Mouse (Mus musculus) kidney, postnatal 0 days (tissue): ENCODE measurements around the gene Ffar3. TPM values are rescaled to one million over a fixed set of nuclear protein-coding genes. Genes with fewer than 3 reads are reported as not detected.
"Not testable (repeated sequence)": the region's sequence is repeated elsewhere in the genome, so short reads cannot be mapped to it uniquely, and the experiment has no call there.

Source experiments
- ATAC-seq: fragments of 200-750 bp; cut with Nextera tagmentation; replicated peaks from 2 replicates; pipeline ENCODE4 v1.8.0; 2017; ENCODE audit warnings: low read depth, moderate number of reproducible peaks, moderate TSS enrichment, moderate library complexity; ENCODE audit not compliant: low FRiP score
- DNase-seq: peaks from one replicate; pipeline ENCODE4 v3.0.0-alpha.2; 2016; ENCODE audit warnings: low spot score
- H3K27ac ChIP-seq: fragments of 300-500 bp; sonication (generic); 2 replicates; pipeline ENCODE4 v1.5.1; 2014; ENCODE audit warnings: mild to moderate bottlenecking
- H3K27me3 ChIP-seq: fragments of 300-500 bp; sonication (generic); 2 replicates; pipeline ENCODE4 v1.6.1; 2014; ENCODE audit warnings: low read length, mixed read lengths; ENCODE audit not compliant: insufficient read depth
- H3K36me3 ChIP-seq: fragments of 300-500 bp; sonication (generic); 2 replicates; pipeline ENCODE4 v1.6.1; 2014; ENCODE audit warnings: low read length, mixed read lengths; ENCODE audit not compliant: insufficient read depth
- H3K4me1 ChIP-seq: fragments of 300-500 bp; sonication (generic); replicated peaks from 2 replicates; pipeline ENCODE4 v1.6.1; 2014; ENCODE audit warnings: antibody characterized with exemption, low read length, mixed read lengths; ENCODE audit not compliant: insufficient read depth
- H3K4me2 ChIP-seq: fragments of 300-500 bp; sonication (generic); 2 replicates; pipeline ENCODE4 v1.6.1; 2014; ENCODE audit warnings: mild to moderate bottlenecking, low read length, moderate library complexity, mixed read lengths
- H3K4me3 ChIP-seq: fragments of 300-500 bp; sonication (generic); replicated peaks from 2 replicates; pipeline ENCODE4 v1.5.1; 2014; ENCODE audit warnings: low read depth, low read length
- H3K9ac ChIP-seq: fragments of 300-500 bp; sonication (generic); 2 replicates; pipeline ENCODE4 v1.6.1; 2014; ENCODE audit warnings: low read depth, low read length
- H3K9me3 ChIP-seq: fragments of 300-500 bp; sonication (generic); replicated peaks from 2 replicates; pipeline ENCODE4 v1.6.1; 2016; ENCODE audit warnings: low read length, inconsistent platforms, mixed read lengths
- CTCF ChIP-seq: IDR thresholded peaks from 2 replicates; pipeline ENCODE4 v1.5.1; 2016; ENCODE audit warnings: antibody characterized with exemption, low read depth, mild to moderate bottlenecking, moderate library complexity
- WGBS: fragments of 180-500 bp; shearing (Covaris S2); extraction: QIAGEN DNeasy Blood & Tissue Kit; methylation state at CpG from one replicate; pipeline ENCODE4 v1.1.7; 2014; 5-methylcytosine and 5-hydroxymethylcytosine counted together
- polyA plus RNA-seq: library from polyadenylated mRNA; unstranded; fragments of >200 nt; fragmentation: Nextera tagmentation; extraction: Ambion mirVana; gene quantifications from 2 replicates; pipeline ENCODE4 v1.2.1, GENCODE M21; 2015

The Ffar3 gene
- polyA plus RNA-seq, 1 experiment from 2014 or later: 0.20 TPM

- Histone ChIP-seq H3K9me3 (no peaks in the 10 kb centered on the region), H3K4me1 (no peaks in the 10 kb centered on the region), H3K27me3 (no peaks in the 10 kb centered on the region), H3K36me3 (no peaks in the 10 kb centered on the region), H3K4me3 (no peak overlapping the region), H3K9ac (no peak overlapping the region), H3K27ac (no peak overlapping the region), H3K4me2 (no peak overlapping the region)
- no peak for DNase-seq
- TF ChIP-seq CTCF: no peak
- WGBS: 61% methylated on average over 5 of the region's 5 CpGs
- 0 out of 2 replicates have a peak, but pooled peaks have one; percentile 21 for ATAC-seq
These were observed 8.6 kb downstream of the Ffar3 start for GRCm38 (mm10) chr7:30847386-30847785.

GRCm38 (mm10) chr7:30846505-30847053 lies 9.4 kb downstream of the Ffar3 start:
- Histone ChIP-seq H3K4me1 (no peaks in the 10 kb centered on the region), H3K9ac (no peak overlapping the region), H3K27me3 (no peaks in the 10 kb centered on the region), H3K4me3 (no peak overlapping the region), H3K36me3 (no peaks in the 10 kb centered on the region), H3K9me3 (no peaks in the 10 kb centered on the region), H3K27ac (no peak overlapping the region), H3K4me2 (no peak overlapping the region)
- WGBS: 70% methylated on average over 2 of the region's 2 CpGs
- no peak for DNase-seq
- ATAC-seq: no peak
- no peak for TF ChIP-seq CTCF

DNA sequence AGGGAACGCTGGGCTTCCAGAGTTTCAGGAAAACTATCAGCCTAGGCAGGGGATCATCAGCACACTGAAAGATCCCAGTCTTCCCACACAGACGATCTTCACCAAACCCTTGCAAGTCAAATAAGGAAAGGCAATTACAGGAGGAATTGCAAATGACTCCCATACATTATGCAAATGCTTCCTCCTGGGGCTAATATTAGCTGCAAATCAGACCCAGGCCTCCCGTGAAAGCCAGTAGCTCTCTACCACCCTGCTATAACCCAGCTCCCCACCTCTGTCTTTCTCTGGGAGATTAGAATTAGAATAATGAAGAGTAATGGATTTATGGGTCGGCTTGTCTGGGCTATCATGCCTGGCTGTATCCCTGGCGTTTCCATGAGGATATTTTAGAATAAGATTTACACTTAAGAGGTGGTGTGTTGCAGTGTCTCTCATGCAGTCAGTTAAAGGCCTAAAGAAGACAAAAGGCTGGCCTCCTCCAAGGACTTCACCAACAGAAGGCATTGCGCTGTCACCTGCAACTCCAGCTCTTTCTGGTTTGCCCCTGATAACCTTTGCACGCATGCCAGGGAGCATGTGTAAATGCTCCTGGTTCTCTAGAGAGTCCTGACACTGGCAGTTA lies 11.2 kb downstream of the Ffar3 start:
- Histone ChIP-seq H3K4me3 (no peak overlapping the region), H3K36me3 (no peaks in the 10 kb centered on the region), H3K4me2 (no peak overlapping the region), H3K27me3 (no peaks in the 10 kb centered on the region), H3K9ac (no peak overlapping the region), H3K4me1 (no peaks in the 10 kb centered on the region), H3K9me3 (no peaks in the 10 kb centered on the region), H3K27ac (no peak overlapping the region)
- 31% methylated on average over 7 of the region's 7 CpGs for WGBS
- no peak for TF ChIP-seq CTCF
- ATAC-seq: no peak
- no peak for DNase-seq

DNA sequence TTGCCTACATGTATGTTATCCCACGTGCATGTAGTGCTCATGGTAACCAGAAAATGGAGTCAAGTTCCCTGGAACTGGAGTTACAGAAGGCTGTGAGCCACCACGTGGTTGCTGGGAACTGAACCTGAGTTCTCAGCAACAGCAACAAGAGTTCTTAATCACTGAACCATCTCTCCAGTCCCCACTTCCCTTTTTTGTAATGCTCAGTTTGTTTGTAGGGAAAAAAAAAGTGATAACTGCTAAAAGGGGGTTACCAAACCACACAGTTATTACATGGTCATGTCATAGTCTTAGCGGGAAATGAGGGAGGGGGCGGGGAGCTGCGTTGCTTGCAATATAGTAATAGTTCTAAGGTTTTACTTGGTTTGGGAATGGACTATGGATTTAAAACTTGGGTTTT lies 13.9 kb downstream of the Ffar3 start:
- H3K9me3 ChIP-seq: no peaks in the 10 kb centered on the region
- H3K36me3 ChIP-seq: no peaks in the 10 kb centered on the region
- H3K27ac ChIP-seq: no peak overlapping the region
- H3K27me3 ChIP-seq: no peaks in the 10 kb centered on the region
- TF ChIP-seq CTCF: no peak
- no peak overlapping the region for H3K4me2 ChIP-seq
- no peak for ATAC-seq
- no peak overlapping the region for H3K4me3 ChIP-seq
- no peaks in the 10 kb centered on the region for H3K4me1 ChIP-seq
- WGBS: 83% methylated on average over 5 of the region's 5 CpGs
- H3K9ac ChIP-seq: no peak overlapping the region
- DNase-seq: no peak

- Histone ChIP-seq H3K27ac (no peak overlapping the region), H3K9ac (no peak overlapping the region), H3K4me1 (no peaks in the 10 kb centered on the region), H3K27me3 (no peaks in the 10 kb centered on the region), H3K4me2 (no peak overlapping the region), H3K36me3 (no peaks in the 10 kb centered on the region), H3K9me3 (no peaks in the 10 kb centered on the region), H3K4me3 (no peak overlapping the region)
- DNase-seq (no peak), ATAC-seq (no peak)
- no peak for TF ChIP-seq CTCF
- WGBS: 68% methylated on average over 4 of the region's 4 CpGs
These were observed 14.6 kb downstream of the Ffar3 start for GRCm38 (mm10) chr7:30841379-30841778.

- TF ChIP-seq CTCF: no peak
- no peak for DNase-seq
- no peak for ATAC-seq
- Histone ChIP-seq H3K27ac (no peak overlapping the region), H3K27me3 (no peaks in the 10 kb centered on the region), H3K4me2 (no peak overlapping the region), H3K9ac (no peak overlapping the region), H3K4me1 (no peaks in the 10 kb centered on the region), H3K9me3 (no peaks in the 10 kb centered on the region), H3K36me3 (no peaks in the 10 kb centered on the region), H3K4me3 (no peak overlapping the region)
- 49% methylated on average over 3 of the region's 3 CpGs for WGBS
These were observed 15.7 kb downstream of the Ffar3 start for GRCm38 (mm10) chr7:30840306-30840705.

DNA sequence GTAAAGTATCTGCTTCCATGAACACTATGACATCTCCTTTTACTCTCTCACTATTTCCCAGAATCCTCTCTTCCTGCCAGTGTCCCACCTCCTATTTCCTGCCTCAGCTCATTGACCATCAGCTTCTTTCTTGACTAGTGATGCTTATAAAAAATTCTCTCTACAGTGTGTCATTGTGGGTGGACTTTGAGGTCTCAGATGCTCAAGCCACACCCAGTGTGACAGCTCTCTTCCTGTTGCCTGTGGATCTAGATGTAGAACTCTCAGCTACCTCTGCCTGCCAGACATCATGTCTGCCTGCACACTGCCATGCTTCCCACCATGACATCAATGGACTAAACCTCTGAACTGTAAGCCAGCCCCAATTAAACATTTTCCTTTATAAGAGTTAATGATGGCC lies 18.7 kb downstream of the Ffar3 start:
- no peak overlapping the region for H3K4me3 ChIP-seq
- no peak for ATAC-seq
- H3K36me3 ChIP-seq: no peaks in the 10 kb centered on the region
- no peaks in the 10 kb centered on the region for H3K27me3 ChIP-seq
- no peaks in the 10 kb centered on the region for H3K4me1 ChIP-seq
- no peak for TF ChIP-seq CTCF
- no peak for DNase-seq
- no peak overlapping the region for H3K9ac ChIP-seq
- no peak overlapping the region for H3K27ac ChIP-seq
- no peak overlapping the region for H3K4me2 ChIP-seq
- no peaks in the 10 kb centered on the region for H3K9me3 ChIP-seq

- not testable (repeated sequence) for ATAC-seq, H3K36me3 ChIP-seq, H3K4me3 ChIP-seq, DNase-seq, H3K9ac ChIP-seq, H3K4me1 ChIP-seq, H3K9me3 ChIP-seq, H3K4me2 ChIP-seq, H3K27ac ChIP-seq, H3K27me3 ChIP-seq
- WGBS: 43% methylated on average over 7 of the region's 11 CpGs
These were observed 23.3 kb downstream of the Ffar3 start for GRCm38 (mm10) chr7:30832684-30833083.
